Mouse (Mus musculus) liver, postnatal 0 days (tissue): ENCODE measurements around the gene Ppp1r8.

ENCODE experiments used
- CTCF ChIP-seq: sonication (generic); IDR thresholded peaks from 2 replicates; pipeline ENCODE4 v1.5.1; 2016; ENCODE audit warnings: antibody characterized with exemption, low read depth
- EP300 ChIP-seq: IDR thresholded peaks from 2 replicates; pipeline ENCODE4 v1.6.1; 2016; ENCODE audit warnings: antibody characterized with exemption, low read depth, mild to moderate bottlenecking

GRCm38 (mm10) chr4:132794760-132795159 is 48.2 kb downstream of the Ppp1r8 start:
- no peak for TF ChIP-seq CTCF
- no peak for TF ChIP-seq EP300
